Comparison of ENCODE assay signal across 8 mouse cellular contexts in the genomic region with DNA sequence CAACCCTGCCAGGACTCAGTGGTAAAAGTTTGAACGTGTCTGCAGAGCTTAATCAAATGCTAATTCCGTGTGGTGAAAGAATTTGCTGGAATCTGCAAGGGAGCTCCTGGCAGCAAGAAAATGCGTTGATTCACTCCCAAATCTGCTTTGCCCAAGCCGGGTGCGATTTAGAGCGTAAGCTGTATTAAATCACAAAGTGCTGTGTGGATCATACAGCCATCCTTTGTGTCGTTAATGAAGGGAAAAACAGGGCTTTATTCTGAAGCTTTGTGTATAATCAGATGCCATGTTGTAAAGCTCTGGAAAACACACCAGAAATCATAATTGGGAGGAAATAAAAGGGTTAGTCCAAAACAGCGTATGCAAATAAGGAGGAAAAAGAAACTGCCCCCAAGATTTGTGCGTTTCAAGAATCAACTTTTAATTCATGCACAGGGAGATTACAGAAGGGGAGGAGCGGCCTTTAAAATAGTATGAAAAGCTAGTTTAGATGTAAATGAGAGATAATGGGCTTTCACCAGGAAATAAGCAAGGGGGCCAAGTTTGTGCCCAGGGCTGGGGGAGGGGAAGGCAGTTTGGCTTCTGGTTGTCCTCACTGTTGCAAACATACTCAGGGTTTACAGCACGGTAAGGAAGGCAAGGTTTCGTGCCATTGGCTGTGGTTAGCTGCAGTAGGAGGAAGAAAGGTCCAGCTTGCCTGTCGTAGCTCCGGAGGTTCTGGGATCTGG.
A peak's percentile ranks its signal among the peaks of the same experiment; 100 is the strongest.
DNase-seq lines count a peak whose midpoint lies in the region; ATAC-seq and TF ChIP-seq lines count a peak whose summit lies in the region.

No protein-coding gene starts in this region.

- no peaks in the 10 kb centered on the region; the same call in 1 of the 2 replicates for H3K27me3 ChIP-seq in heart, embryonic 14.5 days (ENCODE audit: control insufficient read depth, insufficient read depth, low read length)
- no peaks in the 10 kb centered on the region for H3K27me3 ChIP-seq in hindbrain, embryonic 16.5 days (replicated peaks; ENCODE audit: control insufficient read depth, insufficient read depth, low read length)
- no peaks in the 10 kb centered on the region for H3K27me3 ChIP-seq in limb, embryonic 14.5 days (ENCODE audit: control insufficient read depth, insufficient read depth, low read length)
- no peaks in the 10 kb centered on the region for H3K27me3 ChIP-seq in stomach, postnatal 0 days (ENCODE audit: control insufficient read depth, insufficient read depth, low read length)

- intact Hi-C loops in gastrocnemius, postnatal 14 days (cut with DNase I; ENCODE audit: low total_unique reads): no loop called here

- DNase-seq in heart, postnatal 4 days: no peak
- no peak for DNase-seq in limb, embryonic 14.5 days (ENCODE audit: low spot score)
- DNase-seq in stomach, postnatal 0 days (ENCODE audit: low spot score): peak; percentile 17
- no peak for DNase-seq in gastrocnemius, postnatal 14 days
- DNase-seq in gastrocnemius, adult 18-20 months (ENCODE audit: low spot score): no peak

- H3K4me2 ChIP-seq in heart, embryonic 14.5 days (ENCODE audit: low read length): peak overlapping the region; percentile 56
- peak overlapping the region; percentile 38 for H3K4me2 ChIP-seq in hindbrain, embryonic 16.5 days (ENCODE audit: low read length)
- peak overlapping the region; percentile 35 for H3K4me2 ChIP-seq in limb, embryonic 14.5 days (replicated peaks; ENCODE audit: low read depth, low read length, severe bottlenecking)
- peak overlapping the region; percentile 4 for H3K4me2 ChIP-seq in stomach, postnatal 0 days (replicated peaks; ENCODE audit: low read depth)

- peak overlapping the region; percentile 6 to 15; a peak in 3 of 4 replicates for H3K4me3 ChIP-seq in heart, embryonic 14.5 days (ENCODE audit: control insufficient read depth in 1 of 2, insufficient read depth in 1 of 2, low read depth in 1 of 2, low read length in 2 of 2)
- no peak overlapping the region for H3K4me3 ChIP-seq in hindbrain, embryonic 16.5 days (ENCODE audit: low read length)
- peak overlapping the region; percentile 7; the same call in 1 of the 2 replicates for H3K4me3 ChIP-seq in limb, embryonic 14.5 days (replicated peaks; ENCODE audit: low read length)
- H3K4me3 ChIP-seq in stomach, postnatal 0 days (ENCODE audit: low read depth, low read length): no peak overlapping the region

- no peak for TF ChIP-seq EP300 in stomach, postnatal 0 days (optimal IDR thresholded peaks at IDR 0.05)

- no peaks in the 10 kb centered on the region for H3K36me3 ChIP-seq in heart, embryonic 14.5 days (ENCODE audit: control insufficient read depth, insufficient read depth, low read length)
- H3K36me3 ChIP-seq in hindbrain, embryonic 16.5 days (ENCODE audit: control insufficient read depth, insufficient read depth, low read length): no peaks in the 10 kb centered on the region
- H3K36me3 ChIP-seq in limb, embryonic 14.5 days (ENCODE audit: control insufficient read depth, insufficient read depth, low read length): no peaks in the 10 kb centered on the region
- no peaks in the 10 kb centered on the region for H3K36me3 ChIP-seq in stomach, postnatal 0 days (ENCODE audit: control insufficient read depth, insufficient read depth, low read length)

- WGBS in heart, embryonic 14.5 days: 27% methylated on average over 14 of the region's 14 CpGs
- WGBS in hindbrain, embryonic 16.5 days: 22% methylated on average over 14 of the region's 14 CpGs
- 19% methylated on average over 14 of the region's 14 CpGs for WGBS in limb, embryonic 14.5 days
- WGBS in stomach, postnatal 0 days: 19% methylated on average over 14 of the region's 14 CpGs

- H3K9me3 ChIP-seq in heart, embryonic 14.5 days (ENCODE audit: control insufficient read depth, low read length): no peaks in the 10 kb centered on the region
- H3K9me3 ChIP-seq in hindbrain, embryonic 16.5 days (ENCODE audit: control insufficient read depth, low read length): no peaks in the 10 kb centered on the region
- H3K9me3 ChIP-seq in limb, embryonic 14.5 days (ENCODE audit: control insufficient read depth, low read length): no peaks in the 10 kb centered on the region
- H3K9me3 ChIP-seq in stomach, postnatal 0 days (ENCODE audit: control insufficient read depth, low read length): no peaks in the 10 kb centered on the region

- no peak for TF ChIP-seq CTCF in stomach, postnatal 0 days (IDR thresholded peaks at IDR 0.05; ENCODE audit: low read depth)

- peaks cover 0 to 7% of the 10 kb centered on the region in 2 experiments; a peak in 1 of 4 replicates for H3K4me1 ChIP-seq in heart, embryonic 14.5 days (ENCODE audit: control insufficient read depth in 2 of 2, insufficient read depth in 2 of 2, low read length in 2 of 2)
- peaks cover 3% of the 10 kb centered on the region for H3K4me1 ChIP-seq in hindbrain, embryonic 16.5 days (ENCODE audit: control insufficient read depth, insufficient read depth, low read depth, low read length)
- peaks cover 6% of the 10 kb centered on the region; the same call in 1 of the 2 replicates for H3K4me1 ChIP-seq in limb, embryonic 14.5 days (ENCODE audit: control insufficient read depth, insufficient read depth, low read length)
- no peaks in the 10 kb centered on the region for H3K4me1 ChIP-seq in stomach, postnatal 0 days (replicated peaks; ENCODE audit: control insufficient read depth, insufficient read depth)

- ATAC-seq in heart, embryonic 14.5 days (ENCODE audit: insufficient number of reproducible peaks, insufficient read depth, low FRiP score, low read depth): no peak
- peak; percentile 40 for ATAC-seq in activated CD4-positive, CD25-positive, alpha-beta regulatory T cell, adult 4 months
- peak; percentile 58 for ATAC-seq in hindbrain, embryonic 16.5 days
- ATAC-seq in limb, embryonic 14.5 days (ENCODE audit: low FRiP score, low read depth): no peak
- ATAC-seq in stomach, postnatal 0 days (ENCODE audit: low FRiP score, low TSS enrichment): no peak

- H3K27ac ChIP-seq in heart, embryonic 14.5 days (replicated peaks in 1 of 2; ENCODE audit: control insufficient read depth in 1 of 2, insufficient read depth in 1 of 2, low read depth in 2 of 2, low read length in 2 of 2): no peak overlapping the region
- H3K27ac ChIP-seq in hindbrain, embryonic 16.5 days (ENCODE audit: low read depth, low read length): 0 out of 2 replicates have a peak overlapping the region, but pooled peaks have one; percentile 29
- no peak overlapping the region for H3K27ac ChIP-seq in limb, embryonic 14.5 days (replicated peaks; ENCODE audit: low read depth, low read length)
- no peak overlapping the region for H3K27ac ChIP-seq in stomach, postnatal 0 days (replicated peaks)

- TF ChIP-seq POLR2A in limb, embryonic 14.5 days (IDR thresholded peaks at IDR 0.05; ENCODE audit: borderline replicate concordance, extremely low read depth, insufficient read depth, insufficient read length): no peak

- peak overlapping the region; percentile 50 for H3K9ac ChIP-seq in heart, embryonic 14.5 days (ENCODE audit: low read length)
- H3K9ac ChIP-seq in hindbrain, embryonic 16.5 days (ENCODE audit: low read depth, low read length): no peak overlapping the region
- H3K9ac ChIP-seq in limb, embryonic 14.5 days (ENCODE audit: low read depth, low read length, severe bottlenecking): no peak overlapping the region
- no peak overlapping the region for H3K9ac ChIP-seq in stomach, postnatal 0 days (ENCODE audit: low read length)

Comparison
In these comparisons a context has a peak if more than half of its experiments do, and no peak if none do; other contexts are left out.
1. ATAC-seq: peak in activated CD4-positive, CD25-positive, alpha-beta regulatory T cell, adult 4 months (single experiment) and hindbrain, embryonic 16.5 days (single experiment); none in heart, embryonic 14.5 days (single experiment), limb, embryonic 14.5 days (single experiment) and stomach, postnatal 0 days (single experiment).
2. H3K4me2 ChIP-seq: peak in every context shown above with its lines; median percentile 56 in heart, embryonic 14.5 days; 38 in hindbrain, embryonic 16.5 days; 35 in limb, embryonic 14.5 days; 4 in stomach, postnatal 0 days.
3. H3K4me3 ChIP-seq: peak in heart, embryonic 14.5 days (2 of 2) and limb, embryonic 14.5 days (single experiment); none in hindbrain, embryonic 16.5 days (single experiment) and stomach, postnatal 0 days (single experiment).